Mouse (Mus musculus): ENCODE results near the gene 3425401B19Rik.

Gene 3425401B19Rik

GRCm38 (mm10) chr14:32638485-32638884, 46.6 kb downstream of the 3425401B19Rik start:
- no peak for DNase-seq

DNA sequence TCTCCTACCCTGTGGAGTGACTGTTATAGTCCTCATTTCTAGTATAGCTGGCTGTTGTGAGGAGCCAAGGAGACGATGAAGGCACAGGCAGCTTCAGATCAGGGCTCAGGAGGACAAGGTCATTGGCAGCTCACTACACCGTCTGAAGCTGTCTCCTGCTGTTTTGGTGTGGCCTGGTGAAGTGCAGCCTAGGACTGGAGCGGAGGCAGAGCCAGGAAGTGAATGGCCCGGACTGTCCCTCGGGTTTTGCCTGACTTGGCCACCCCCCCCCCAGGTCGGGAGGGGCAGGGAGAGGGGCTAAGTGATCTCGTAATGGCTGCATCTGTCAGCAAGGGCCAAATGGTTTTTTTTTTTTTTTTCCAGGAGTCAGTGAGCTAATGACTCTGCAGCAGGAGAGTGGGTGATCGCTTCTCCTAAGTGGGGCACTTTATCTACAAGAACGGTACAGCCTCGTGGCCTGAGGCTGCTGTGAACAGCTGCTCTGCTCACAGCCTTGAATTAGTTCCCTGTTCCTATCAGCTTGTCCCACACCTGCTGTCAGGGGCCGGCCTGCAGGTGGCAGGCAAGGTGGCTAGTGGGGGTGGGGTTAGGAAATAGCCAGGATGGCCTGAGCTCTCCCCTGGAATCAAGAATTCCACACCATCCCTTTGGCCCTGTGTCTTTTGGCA, 50.9 kb downstream of the 3425401B19Rik start:
- DNase-seq, result peak; percentile 33

- no peak for DNase-seq
Measured at GRCm38 (mm10) chr14:32632908-32633600, 52.0 kb downstream of the 3425401B19Rik start.

GRCm38 (mm10) chr14:32628584-32628983, 56.5 kb downstream of the 3425401B19Rik start:
- peak; percentile 36 for DNase-seq

DNA sequence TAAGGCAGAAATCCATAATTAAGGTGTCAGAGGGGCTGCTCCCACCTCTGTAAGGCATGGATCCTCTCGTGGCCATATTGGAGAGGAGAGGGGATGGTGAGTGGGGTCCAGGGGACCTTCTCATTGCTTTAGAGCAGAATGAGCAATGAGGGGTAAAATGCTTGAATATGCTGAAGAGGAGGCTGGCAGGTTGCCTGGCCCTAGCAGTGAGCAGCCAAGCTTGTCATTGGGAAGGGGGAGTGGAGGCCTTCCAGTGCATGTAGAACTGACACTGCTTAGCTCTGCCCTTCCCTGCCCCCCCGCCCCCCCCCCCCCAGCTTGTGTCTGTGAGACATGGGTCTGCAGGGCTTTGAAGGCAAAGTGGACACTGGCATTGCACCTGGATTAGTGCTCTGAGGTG, 57.8 kb downstream of the 3425401B19Rik start:
- no peak for DNase-seq

GRCm38 (mm10) chr14:32624811-32625210, 60.3 kb downstream of the 3425401B19Rik start:
- no peak for DNase-seq

GRCm38 (mm10) chr14:32624245-32624644, 60.8 kb downstream of the 3425401B19Rik start:
- no peak for DNase-seq

- no peak for DNase-seq
Measured at GRCm38 (mm10) chr14:32617253-32617652, 67.8 kb downstream of the 3425401B19Rik start.

DNA sequence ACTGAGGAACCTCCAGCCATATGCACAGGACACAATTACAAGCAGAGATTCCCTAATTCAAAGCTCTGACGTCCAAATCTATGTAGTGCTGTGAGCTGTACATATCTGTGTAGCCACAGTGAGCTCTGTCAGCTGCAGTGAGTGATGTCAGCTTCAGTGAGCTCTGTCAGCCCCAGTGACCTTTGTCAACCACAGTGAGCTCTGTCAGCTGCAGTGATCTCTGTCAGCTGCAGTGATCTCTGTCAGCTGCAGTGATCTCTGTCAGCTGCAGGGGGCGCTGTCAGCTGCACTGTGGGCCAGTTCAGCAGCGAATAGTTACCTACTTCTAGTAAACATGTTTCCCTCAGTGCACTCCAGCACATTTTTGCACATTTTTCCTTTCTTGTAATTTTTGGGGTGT, 75.7 kb downstream of the 3425401B19Rik start:
- DNase-seq, result peak; percentile 42

Measured in embryo, embryonic 11 days (tissue).